In genomic region chr9:62132005-62132782, GRCm38 (mm10) we compare ENCODE assay signal across 26 mouse cellular contexts. TPM values are rescaled to one million over a fixed set of nuclear protein-coding genes. Genes with fewer than 3 reads are reported as not detected.
A peak's percentile ranks its signal among the peaks of the same experiment; 100 is the strongest.
DNase-seq lines count a peak whose midpoint lies in the region; ATAC-seq lines count a peak whose summit lies in the region.
"Had no signal": no experiment of that assay in that cellular context is flagged by ENCODE, and none has a peak within 500 bp of the region (broad histone marks: within the 10 kb centered on the region; RNA-seq: fewer than 3 reads in every experiment).

No protein-coding gene starts in this region.

- peak overlapping the region; percentile 75 for H3K27ac ChIP-seq in embryonic facial prominence, embryonic 12.5 days
- H3K27ac ChIP-seq in limb, embryonic 10.5 days, result peak overlapping the region; percentile 42; the same call in 1 of the 2 replicates
- H3K27ac ChIP-seq in limb, embryonic 15.5 days, result peak overlapping the region; percentile 63
- H3K27ac ChIP-seq: forebrain, embryonic 13.5 days; hindbrain, embryonic 13.5 days; kidney, postnatal 0 days; liver, embryonic 15.5 days; midbrain, embryonic 10.5 days had no signal

- DNase-seq in frontal cortex, postnatal 25 days (ENCODE audit: low spot score in 2 of 2), result no peak
- no peak for DNase-seq in limb, embryonic 10.5 days (ENCODE audit: low spot score)
- no peak for DNase-seq in ovary, postnatal 14 days (ENCODE audit: low spot score)
- DNase-seq: adrenal gland, postnatal 14 days; cerebellum, adult 18-20 months; cerebellum, postnatal 10 days; gastrocnemius, postnatal 14 days; heart, adult 18-20 months; heart, postnatal 4 days; kidney, adult 8-10 months; kidney, postnatal 4 days; lung, embryonic 14.5 days; lung, postnatal 14 days had no signal

- no peak overlapping the region for H3K9ac ChIP-seq in embryonic facial prominence, embryonic 12.5 days
- no peak overlapping the region for H3K9ac ChIP-seq in limb, embryonic 15.5 days
- H3K9ac ChIP-seq: forebrain, embryonic 13.5 days; hindbrain, embryonic 13.5 days; liver, embryonic 15.5 days; lung, embryonic 14.5 days had no signal

- H3K4me2 ChIP-seq in embryonic facial prominence, embryonic 12.5 days (replicated peaks), result no peak overlapping the region
- no peak overlapping the region for H3K4me2 ChIP-seq in limb, embryonic 15.5 days
- H3K4me2 ChIP-seq: forebrain, embryonic 13.5 days; heart, embryonic 11.5 days; hindbrain, embryonic 13.5 days; liver, embryonic 15.5 days; lung, embryonic 14.5 days had no signal

- H3K4me3 ChIP-seq in embryonic facial prominence, embryonic 12.5 days, result no peak overlapping the region
- no peak overlapping the region for H3K4me3 ChIP-seq in limb, embryonic 10.5 days
- H3K4me3 ChIP-seq in limb, embryonic 15.5 days, result no peak overlapping the region
- H3K4me3 ChIP-seq: forebrain, embryonic 13.5 days; hindbrain, embryonic 13.5 days; liver, embryonic 15.5 days; midbrain, embryonic 10.5 days had no signal

- no peaks in the 10 kb centered on the region for H3K36me3 ChIP-seq in embryonic facial prominence, embryonic 12.5 days
- no peaks in the 10 kb centered on the region for H3K36me3 ChIP-seq in limb, embryonic 10.5 days
- no peaks in the 10 kb centered on the region for H3K36me3 ChIP-seq in limb, embryonic 15.5 days
- H3K36me3 ChIP-seq: hindbrain, embryonic 13.5 days; liver, embryonic 15.5 days; midbrain, embryonic 10.5 days had no signal

- no peaks in the 10 kb centered on the region for H3K9me3 ChIP-seq in embryonic facial prominence, embryonic 12.5 days
- no peaks in the 10 kb centered on the region for H3K9me3 ChIP-seq in limb, embryonic 10.5 days (replicated peaks)
- H3K9me3 ChIP-seq in limb, embryonic 15.5 days, result no peaks in the 10 kb centered on the region
- H3K9me3 ChIP-seq: forebrain, embryonic 13.5 days; hindbrain, embryonic 13.5 days; liver, embryonic 15.5 days; midbrain, embryonic 10.5 days had no signal

- peak; percentile 86 for ATAC-seq in frontal cortex, adult (ENCODE audit: low TSS enrichment)
- ATAC-seq in embryonic facial prominence, embryonic 12.5 days (ENCODE audit: insufficient number of reproducible peaks, insufficient read depth, low FRiP score, low TSS enrichment), result no peak
- no peak for ATAC-seq in limb, embryonic 15.5 days (ENCODE audit: insufficient number of reproducible peaks, low FRiP score, low TSS enrichment, low read depth)
- no peak for ATAC-seq in granulocyte monocyte progenitor cell, adult 5-6 weeks (replicated peaks; ENCODE audit: poor library complexity, severe bottlenecking)
- ATAC-seq: forebrain, embryonic 13.5 days; intestine, embryonic 16.5 days; midbrain, embryonic 16.5 days; Patski had no signal

- H3K27me3 ChIP-seq in embryonic facial prominence, embryonic 12.5 days, result no peaks in the 10 kb centered on the region
- no peaks in the 10 kb centered on the region for H3K27me3 ChIP-seq in limb, embryonic 10.5 days (ENCODE audit: low read depth, poor library complexity, severe bottlenecking)
- H3K27me3 ChIP-seq in limb, embryonic 15.5 days, result no peaks in the 10 kb centered on the region
- H3K27me3 ChIP-seq: forebrain, embryonic 13.5 days; hindbrain, embryonic 13.5 days; liver, embryonic 15.5 days; Patski had no signal

- H3K4me1 ChIP-seq in embryonic facial prominence, embryonic 12.5 days, result peaks cover 9% of the 10 kb centered on the region
- H3K4me1 ChIP-seq in limb, embryonic 10.5 days, result peaks cover 12% of the 10 kb centered on the region
- peaks cover 8% of the 10 kb centered on the region; the same call in 1 of the 2 replicates for H3K4me1 ChIP-seq in limb, embryonic 15.5 days
- H3K4me1 ChIP-seq: liver, embryonic 15.5 days had no signal

- 32% methylated on average over 4 of the region's 4 CpGs for WGBS in embryonic facial prominence, embryonic 12.5 days
- 72% methylated on average over 4 of the region's 4 CpGs for WGBS in limb, embryonic 10.5 days
- 26% methylated on average over 4 of the region's 4 CpGs for WGBS in limb, embryonic 15.5 days

RNA-seq across cellular contexts. Expression of gene Glce, which starts 9.7 kb away (rescaled TPM):
- 34.7 and 37.1 TPM in 2 replicates for polyA plus RNA-seq in embryonic facial prominence, embryonic 12.5 days (2016; fragmentation: Nextera tagmentation; extraction: Ambion mirVana)
- polyA plus RNA-seq in limb, embryonic 10.5 days (2016; fragmentation: Nextera tagmentation; extraction: Ambion mirVana), result 22.9 and 27.5 TPM in 2 replicates
- 26.8 and 29.1 TPM in 2 replicates for polyA plus RNA-seq in limb, embryonic 15.5 days (2015; fragmentation: Nextera tagmentation; extraction: Ambion mirVana)
- total RNA-seq in granulocyte monocyte progenitor cell, adult 5-6 weeks (2014; fragmentation: Nextera tagmentation), result 12.4 and 15.5 TPM in 2 replicates
- total RNA-seq in granulocyte monocyte progenitor cell, adult 5-6 weeks (2017), result 21.4 and 22.5 TPM in 2 replicates
